Mouse (Mus musculus) hindbrain, embryonic 11.5 days (tissue): Measurements from ENCODE around the gene Igfbp4. TPM values are rescaled to one million over a fixed set of nuclear protein-coding genes. Genes with fewer than 3 reads are reported as not detected.

Source experiments
- polyA plus RNA-seq: library from polyadenylated mRNA; unstranded; fragments of >200 nt; fragmentation: Nextera tagmentation; extraction: Ambion mirVana; gene quantifications from 2 replicates; pipeline ENCODE4 v1.2.1, GENCODE M21; 2014

The Igfbp4 gene
- polyA plus RNA-seq, 1 experiment from 2014 or later = 295 TPM

Other genes starting within 250 kb of the Igfbp4 start
- gene Msl1, start 245.7 kb upstream of the Igfbp4 start, polyA plus RNA-seq = 25.0 and 28.0 TPM in 2 replicates
- gene Casc3, start 236.3 kb upstream of the Igfbp4 start, polyA plus RNA-seq = 44.6 and 49.6 TPM in 2 replicates
- gene Rapgefl1, start 204.5 kb upstream of the Igfbp4 start, polyA plus RNA-seq = 2.0 and 2.2 TPM in 2 replicates
- 5.1 and 5.4 TPM in 2 replicates for gene Wipf2, start 177.6 kb upstream of the Igfbp4 start, polyA plus RNA-seq
- gene Cdc6, start 133.4 kb upstream of the Igfbp4 start, polyA plus RNA-seq = 33.1 and 39.0 TPM in 2 replicates
- gene Rara, start 113.4 kb upstream of the Igfbp4 start, polyA plus RNA-seq = 48.3 and 51.2 TPM in 2 replicates
- 0.28 and 0.74 TPM in 2 replicates for gene Gjd3, start 58.2 kb upstream of the Igfbp4 start, polyA plus RNA-seq
- 332 and 333 TPM in 2 replicates for gene Top2a, start 17.1 kb upstream of the Igfbp4 start, polyA plus RNA-seq
- gene Tns4, start 48.1 kb downstream of the Igfbp4 start, polyA plus RNA-seq = 0.50 and 1.1 TPM in 2 replicates
- 0.17 and 0.31 TPM in 2 replicates for gene Ccr7, start 113.8 kb downstream of the Igfbp4 start, polyA plus RNA-seq
- gene Smarce1, start 189.8 kb downstream of the Igfbp4 start, polyA plus RNA-seq = 217 and 219 TPM in 2 replicates
- gene Krt222, start 202.8 kb downstream of the Igfbp4 start, polyA plus RNA-seq = 0.67 and 0.80 TPM in 2 replicates
- gene Krt24, start 244.0 kb downstream of the Igfbp4 start, polyA plus RNA-seq = 0.10 TPM in 1 of 2 replicates, not detected in the other